Mouse (Mus musculus): ENCODE results near the gene Pum3. TPM values are rescaled to one million over a fixed set of nuclear protein-coding genes. Genes with fewer than 3 reads are reported as not detected.

Gene Pum3
- total and polyA plus RNA-seq, 3 experiments, result 98.3 to 181 (median 166) TPM

DNA sequence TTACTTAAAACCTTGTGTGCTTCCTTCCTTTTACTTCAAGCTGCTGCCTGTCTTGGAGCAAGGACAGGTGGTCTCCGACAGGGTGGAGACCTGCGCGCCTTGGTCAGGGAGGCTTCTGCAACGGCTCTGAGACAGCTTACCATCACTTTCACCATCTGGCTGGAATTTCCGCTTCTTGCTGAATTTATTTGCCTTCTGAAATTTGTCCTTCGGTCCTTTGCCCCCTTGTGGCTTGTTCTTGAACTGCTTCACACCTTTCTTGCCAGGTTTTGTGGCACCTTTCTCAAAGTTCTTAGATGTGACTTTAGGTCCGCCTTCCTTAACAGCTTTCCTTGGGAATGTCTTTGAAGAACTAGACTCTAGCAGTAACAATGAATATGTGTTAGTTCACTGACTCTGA lies 4.0 kb downstream of the Pum3 start:
- Histone ChIP-seq H3K36me3 (ENCODE audit: control insufficient read depth in 1 of 2, insufficient read depth in 2 of 2, low read length in 2 of 2) (peaks cover 9 to 15% of the 10 kb centered on the region in 2 experiments), H3K9ac (ENCODE audit: control insufficient read depth, low read depth, low read length, poor library complexity, severe bottlenecking) (no peak overlapping the region), H3K9me3 (replicated peaks; ENCODE audit: insufficient read depth, low read length) (no peaks in the 10 kb centered on the region), H3K4me1 (ENCODE audit: control insufficient read depth in 1 of 2, insufficient read depth in 2 of 2, low read length in 2 of 2) (peaks cover 0 to 2% of the 10 kb centered on the region in 2 experiments; a peak in 1 of 4 replicates), H3K27me3 (ENCODE audit: control insufficient read depth in 1 of 2, insufficient read depth in 2 of 2, low read length in 2 of 2) (no peaks in the 10 kb centered on the region), H3K79me2 (ENCODE audit: control insufficient read depth, insufficient read depth, low read length, poor library complexity) (peaks cover 32% of the 10 kb centered on the region), H3K27ac (ENCODE audit: control insufficient read depth, low read depth, low read length) (no peak overlapping the region), H3K4me3 (ENCODE audit: control insufficient read depth in 1 of 2, insufficient read depth in 1 of 2, low read depth in 2 of 2, low read length in 2 of 2) (no peak overlapping the region)
- DNase-seq (ENCODE audit: low read depth, low spot score), result peak; percentile 49
- TF ChIP-seq SIN3A (IDR thresholded peaks at IDR 0.05; ENCODE audit: low read length) (no peak), CTCF (IDR thresholded peaks at IDR 0.05 in 2 of 3, conservative IDR thresholded peaks at IDR 0.05 in 1 of 3; ENCODE audit: control insufficient read depth in 1 of 3, insufficient read depth in 1 of 3, low read depth in 2 of 3, low read length in 3 of 3, poor library complexity in 1 of 3, severe bottlenecking in 1 of 3) (peak; percentile 13 to 50 (median 45); a peak in 4 of 6 replicates), SMC3 (IDR thresholded peaks at IDR 0.05; ENCODE audit: low read depth, low read length) (peak; percentile 26; the same call in 1 of the 2 replicates)

DNA sequence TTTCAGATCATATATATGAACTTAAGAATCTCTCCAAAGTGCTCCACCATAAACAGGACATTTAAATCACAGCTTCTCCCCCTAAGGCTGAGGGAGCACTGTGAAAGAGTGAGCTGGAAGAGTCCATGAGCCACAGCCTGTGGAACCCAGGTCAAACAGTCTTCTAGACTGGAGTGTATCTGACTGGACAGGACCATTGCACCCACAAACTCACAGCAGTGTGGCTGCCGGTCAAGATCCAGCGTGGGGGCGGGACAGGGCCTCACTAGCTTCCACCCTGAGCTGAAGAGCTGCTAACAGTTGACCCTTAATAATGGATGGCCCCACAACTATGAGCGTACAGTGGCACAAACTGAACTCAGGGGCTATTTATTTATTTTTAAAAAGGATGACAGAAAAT lies 12.2 kb downstream of the Pum3 start:
- Histone ChIP-seq H3K27ac (ENCODE audit: control insufficient read depth, low read depth, low read length) (no peak overlapping the region), H3K9me3 (replicated peaks; ENCODE audit: insufficient read depth, low read length) (no peaks in the 10 kb centered on the region), H3K4me3 (ENCODE audit: control insufficient read depth in 1 of 2, insufficient read depth in 1 of 2, low read depth in 2 of 2, low read length in 2 of 2) (no peak overlapping the region), H3K79me2 (ENCODE audit: control insufficient read depth, insufficient read depth, low read length, poor library complexity) (no peaks in the 10 kb centered on the region; the same call in 1 of the 2 replicates), H3K36me3 (ENCODE audit: control insufficient read depth in 1 of 2, insufficient read depth in 2 of 2, low read length in 2 of 2) (peaks cover 0 to 32% of the 10 kb centered on the region in 2 experiments; a peak in 2 of 4 replicates), H3K9ac (ENCODE audit: control insufficient read depth, low read depth, low read length, poor library complexity, severe bottlenecking) (no peak overlapping the region), H3K4me1 (ENCODE audit: control insufficient read depth in 1 of 2, insufficient read depth in 2 of 2, low read length in 2 of 2) (no peaks in the 10 kb centered on the region), H3K27me3 (ENCODE audit: control insufficient read depth in 1 of 2, insufficient read depth in 2 of 2, low read length in 2 of 2) (no peaks in the 10 kb centered on the region)
- TF ChIP-seq GATA1 (IDR thresholded peaks at IDR 0.05; ENCODE audit: low read depth, low read length) (no peak), NELFE (IDR thresholded peaks at IDR 0.05; ENCODE audit: low read depth, low read length) (no peak)
- no peak for DNase-seq (ENCODE audit: low read depth, low spot score)

DNA sequence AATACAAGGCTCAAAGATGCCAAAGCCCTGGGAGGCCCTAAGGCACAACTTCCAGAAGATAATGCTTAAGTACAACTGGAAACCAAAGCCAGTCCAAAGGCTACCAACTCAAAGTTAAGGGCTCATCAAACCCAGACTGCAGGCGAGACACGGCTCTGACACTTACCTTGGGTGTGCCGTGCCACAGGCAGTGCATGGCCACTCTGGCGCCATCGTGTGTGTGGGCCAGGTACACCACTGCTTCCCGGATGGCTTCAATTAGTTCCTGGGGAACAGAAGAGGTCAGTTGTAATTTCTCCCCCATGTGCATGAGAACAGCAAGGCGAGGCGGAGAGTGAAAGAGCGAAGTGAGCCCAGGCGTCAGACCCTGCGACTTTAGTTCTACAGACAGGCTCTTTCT lies 13.1 kb downstream of the Pum3 start:
- H3K27ac ChIP-seq (ENCODE audit: control insufficient read depth, low read depth, low read length), result no peak overlapping the region
- H3K4me1 ChIP-seq (ENCODE audit: control insufficient read depth in 1 of 2, insufficient read depth in 2 of 2, low read length in 2 of 2), result no peaks in the 10 kb centered on the region
- H3K4me3 ChIP-seq (ENCODE audit: control insufficient read depth in 1 of 2, insufficient read depth in 1 of 2, low read depth in 2 of 2, low read length in 2 of 2), result no peak overlapping the region
- TF ChIP-seq CTCF (IDR thresholded peaks at IDR 0.05 in 2 of 3, conservative IDR thresholded peaks at IDR 0.05 in 1 of 3; ENCODE audit: control insufficient read depth in 1 of 3, insufficient read depth in 1 of 3, low read depth in 2 of 3, low read length in 3 of 3, poor library complexity in 1 of 3, severe bottlenecking in 1 of 3) (peak; percentile 18 to 48 (median 37); a peak in 5 of 6 replicates), E2F4 (IDR thresholded peaks at IDR 0.05; ENCODE audit: borderline replicate concordance, low read depth, low read length) (no peak), SMC3 (IDR thresholded peaks at IDR 0.05; ENCODE audit: low read depth, low read length) (peak; percentile 34; the same call in 1 of the 2 replicates), RCOR1 (IDR thresholded peaks at IDR 0.05; ENCODE audit: low read depth, low read length) (no peak)
- peak; percentile 23 for DNase-seq (ENCODE audit: low read depth, low spot score)
- H3K36me3 ChIP-seq (ENCODE audit: control insufficient read depth in 1 of 2, insufficient read depth in 2 of 2, low read length in 2 of 2), result peaks cover 0 to 39% of the 10 kb centered on the region in 2 experiments; a peak in 2 of 4 replicates
- no peaks in the 10 kb centered on the region for H3K9me3 ChIP-seq (replicated peaks; ENCODE audit: insufficient read depth, low read length)
- H3K27me3 ChIP-seq (ENCODE audit: control insufficient read depth in 1 of 2, insufficient read depth in 2 of 2, low read length in 2 of 2), result no peaks in the 10 kb centered on the region
- no peaks in the 10 kb centered on the region; the same call in 1 of the 2 replicates for H3K79me2 ChIP-seq (ENCODE audit: control insufficient read depth, insufficient read depth, low read length, poor library complexity)
- H3K9ac ChIP-seq (ENCODE audit: control insufficient read depth, low read depth, low read length, poor library complexity, severe bottlenecking), result no peak overlapping the region

DNA sequence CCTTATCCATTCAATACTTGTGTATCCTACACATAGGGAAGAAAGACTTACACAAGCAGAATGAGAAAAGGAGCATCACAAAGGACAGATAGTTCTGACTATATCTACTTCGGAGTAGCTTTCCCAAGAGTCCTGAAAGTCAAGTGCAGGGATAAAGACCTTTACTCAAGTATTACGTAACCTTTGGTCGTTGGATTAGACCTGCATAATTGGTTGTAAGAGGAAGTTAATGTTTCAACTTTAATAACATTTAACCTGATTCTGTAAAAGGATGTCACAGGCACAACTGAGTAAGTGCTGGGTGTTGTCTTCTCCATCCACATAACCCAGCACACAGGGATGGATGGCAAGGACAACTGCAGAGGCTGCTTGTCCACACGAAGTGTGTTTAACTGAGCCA lies 18.3 kb downstream of the Pum3 start:
- Histone ChIP-seq H3K27me3 (ENCODE audit: control insufficient read depth in 1 of 2, insufficient read depth in 2 of 2, low read length in 2 of 2) (no peaks in the 10 kb centered on the region), H3K4me3 (ENCODE audit: control insufficient read depth in 1 of 2, insufficient read depth in 1 of 2, low read depth in 2 of 2, low read length in 2 of 2) (no peak overlapping the region), H3K9me3 (replicated peaks; ENCODE audit: insufficient read depth, low read length) (no peaks in the 10 kb centered on the region), H3K4me1 (ENCODE audit: control insufficient read depth in 1 of 2, insufficient read depth in 2 of 2, low read length in 2 of 2) (no peaks in the 10 kb centered on the region), H3K9ac (ENCODE audit: control insufficient read depth, low read depth, low read length, poor library complexity, severe bottlenecking) (no peak overlapping the region), H3K36me3 (ENCODE audit: control insufficient read depth in 1 of 2, insufficient read depth in 2 of 2, low read length in 2 of 2) (peaks cover 0 to 41% of the 10 kb centered on the region in 2 experiments; a peak in 2 of 4 replicates), H3K27ac (ENCODE audit: control insufficient read depth, low read depth, low read length) (no peak overlapping the region), H3K79me2 (ENCODE audit: control insufficient read depth, insufficient read depth, low read length, poor library complexity) (no peaks in the 10 kb centered on the region)
- TF ChIP-seq UBTF (IDR thresholded peaks at IDR 0.05; ENCODE audit: borderline replicate concordance, insufficient read depth, low read depth, low read length), result no peak
- TF ChIP-seq SMC3 (IDR thresholded peaks at IDR 0.05; ENCODE audit: low read depth, low read length), result no peak
- TF ChIP-seq GABPA (IDR thresholded peaks at IDR 0.05; ENCODE audit: low read depth, low read length), result no peak
- TF ChIP-seq GATA1 (IDR thresholded peaks at IDR 0.05; ENCODE audit: low read depth, low read length), result no peak
- TF ChIP-seq MEF2A (IDR thresholded peaks at IDR 0.05; ENCODE audit: extremely low read depth, insufficient replicate concordance, low read depth, low read length, poor library complexity, severe bottlenecking), result no peak
- no peak for TF ChIP-seq TAL1 (IDR thresholded peaks at IDR 0.05; ENCODE audit: low read length)
- DNase-seq (ENCODE audit: low read depth, low spot score), result no peak
